Mouse (Mus musculus): ENCODE measurements around the gene Folr1. TPM values are rescaled to one million over a fixed set of nuclear protein-coding genes. Genes with fewer than 3 reads are reported as not detected.

Folr1 gene
- polyA plus RNA-seq (2015; fragmentation: Nextera tagmentation; extraction: Ambion mirVana), result 17.4 and 18.8 TPM in 2 replicates

- Histone ChIP-seq H3K27me3 (replicated peaks) (no peaks in the 10 kb centered on the region), H3K9ac (no peak within 1 kb of the TSS), H3K4me2 (no peak within 1 kb of the TSS), H3K27ac (no peak within 1 kb of the TSS), H3K4me3 (no peak within 1 kb of the TSS), H3K4me1 (peaks cover 6% of the 10 kb centered on the region; the same call in 1 of the 2 replicates), H3K9me3 (no peaks in the 10 kb centered on the region), H3K36me3 (replicated peaks) (no peaks in the 10 kb centered on the region)
- 77% methylated on average over 2 of the region's 2 CpGs for WGBS
- ATAC-seq (replicated peaks), result no peak
These were observed at the start of gene Folr1 for GRCm38 (mm10) chr7:101870629-101871028. Gene Folr1 (minus strand): TSS chr7:101870788.

GRCm38 (mm10) chr7:101918071-101918470 lies 47.5 kb upstream of the Folr1 start:
- Histone ChIP-seq H3K4me1 (no peaks in the 10 kb centered on the region), H3K4me2 (no peak overlapping the region), H3K4me3 (no peak overlapping the region), H3K27me3 (replicated peaks) (no peaks in the 10 kb centered on the region), H3K27ac (no peak overlapping the region), H3K36me3 (replicated peaks) (peaks cover 10% of the 10 kb centered on the region; the same call in 1 of the 2 replicates), H3K9me3 (no peaks in the 10 kb centered on the region), H3K9ac (no peak overlapping the region)
- WGBS, result 13% methylated on average over 1 of the region's 1 CpGs
- peak; percentile 80 for ATAC-seq (replicated peaks)

- no peak overlapping the region for H3K4me2 ChIP-seq
- H3K9me3 ChIP-seq, result no peaks in the 10 kb centered on the region
- H3K36me3 ChIP-seq (replicated peaks), result peaks cover 36% of the 10 kb centered on the region
- 66% methylated on average over 3 of the region's 3 CpGs for WGBS
- H3K9ac ChIP-seq, result no peak overlapping the region
- ATAC-seq (replicated peaks), result no peak
- H3K4me1 ChIP-seq, result peaks cover 16% of the 10 kb centered on the region
- no peaks in the 10 kb centered on the region for H3K27me3 ChIP-seq (replicated peaks)
- no peak overlapping the region for H3K4me3 ChIP-seq
- H3K27ac ChIP-seq, result no peak overlapping the region
These were observed 41.4 kb upstream of the Folr1 start for GRCm38 (mm10) chr7:101911982-101912381.

DNA sequence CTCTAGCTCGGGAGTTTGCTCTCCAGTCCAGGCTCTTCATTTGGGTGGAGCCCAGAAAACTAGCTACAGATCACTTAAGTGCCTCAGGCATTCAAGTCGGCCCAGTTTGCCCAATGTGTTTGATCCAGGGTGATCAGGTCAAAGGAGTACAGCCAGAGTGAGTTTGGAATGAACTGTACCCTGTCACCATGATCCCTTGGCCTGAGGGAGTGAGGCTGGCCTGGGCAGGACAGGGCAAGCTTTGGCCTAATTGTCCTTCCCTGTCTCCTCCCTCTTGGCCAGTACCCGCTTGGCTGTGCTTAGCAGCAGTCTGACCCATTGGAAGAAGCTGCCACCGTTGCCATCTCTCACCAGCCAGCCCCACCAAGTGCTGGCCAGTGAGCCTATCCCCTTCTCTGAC lies 39.5 kb upstream of the Folr1 start:
- peaks cover 36% of the 10 kb centered on the region for H3K36me3 ChIP-seq (replicated peaks)
- 84% methylated on average over 4 of the region's 4 CpGs for WGBS

DNA sequence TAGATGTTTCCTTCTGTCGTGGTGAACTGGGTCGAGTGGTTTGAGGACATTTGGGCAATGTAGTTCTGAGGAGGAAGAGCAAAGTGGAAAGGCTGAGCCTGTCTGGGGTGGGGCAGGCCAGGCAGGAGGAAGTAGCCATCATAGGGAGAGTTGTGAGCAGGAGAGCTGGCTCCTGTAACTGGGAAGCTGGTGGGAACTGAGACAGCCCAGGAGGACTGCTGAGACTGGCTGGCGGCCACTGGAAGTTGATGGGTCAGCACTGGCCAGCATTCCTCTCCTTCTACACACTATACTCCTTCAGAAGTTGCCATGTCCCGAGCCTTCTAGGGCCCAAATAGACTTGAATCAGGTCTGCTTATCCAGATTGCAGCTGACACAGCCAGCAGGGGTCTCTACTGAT lies 37.8 kb upstream of the Folr1 start:
- H3K9ac ChIP-seq, result no peak overlapping the region

More for the DNA sequence above, 39.5 kb upstream of the Folr1 start:
- Histone ChIP-seq H3K4me3 (no peak overlapping the region), H3K9ac (no peak overlapping the region), H3K9me3 (no peaks in the 10 kb centered on the region), H3K4me1 (peaks cover 25% of the 10 kb centered on the region), H3K4me2 (no peak overlapping the region), H3K27ac (no peak overlapping the region), H3K27me3 (replicated peaks) (no peaks in the 10 kb centered on the region)
- no peak for ATAC-seq (replicated peaks)

DNA sequence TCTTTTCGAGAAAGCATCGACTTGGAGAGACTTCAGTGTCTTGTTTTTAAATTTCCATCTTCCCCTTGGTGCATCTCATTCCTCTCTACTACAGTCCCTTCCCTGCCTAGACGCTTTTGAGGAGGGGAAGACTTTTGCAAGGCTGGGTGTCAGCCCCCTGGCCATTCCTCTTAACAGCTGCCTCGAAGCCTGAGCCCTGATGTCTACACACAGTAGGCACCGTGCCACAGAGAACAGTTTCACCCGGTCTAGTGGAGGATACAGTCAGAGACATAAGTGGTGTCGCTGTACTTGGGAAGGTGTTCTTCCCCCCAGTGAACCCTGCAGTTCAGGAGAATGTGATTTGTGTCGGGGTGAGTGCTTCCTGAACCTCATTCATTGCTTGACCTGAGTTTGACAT lies 36.1 kb upstream of the Folr1 start:
- WGBS, result 83% methylated on average over 8 of the region's 8 CpGs
- H3K27ac ChIP-seq, result no peak overlapping the region
- H3K4me3 ChIP-seq, result peak overlapping the region; percentile 76
- no peak overlapping the region for H3K9ac ChIP-seq
- peak overlapping the region; percentile 58 for H3K4me2 ChIP-seq
- no peaks in the 10 kb centered on the region for H3K9me3 ChIP-seq
- ATAC-seq (replicated peaks), result no peak
- peaks cover 30% of the 10 kb centered on the region for H3K4me1 ChIP-seq
- no peaks in the 10 kb centered on the region for H3K27me3 ChIP-seq (replicated peaks)
- peaks cover 13% of the 10 kb centered on the region; the same call in 1 of the 2 replicates for H3K36me3 ChIP-seq (replicated peaks)

More for the DNA sequence above, 37.8 kb upstream of the Folr1 start:
- WGBS, result 83% methylated on average over 4 of the region's 4 CpGs
- H3K9me3 ChIP-seq, result no peaks in the 10 kb centered on the region
- H3K4me2 ChIP-seq, result no peak overlapping the region
- no peak overlapping the region for H3K4me3 ChIP-seq
- ATAC-seq (replicated peaks), result no peak
- H3K36me3 ChIP-seq (replicated peaks), result peaks cover 29% of the 10 kb centered on the region
- H3K27ac ChIP-seq, result no peak overlapping the region
- no peaks in the 10 kb centered on the region for H3K27me3 ChIP-seq (replicated peaks)
- H3K4me1 ChIP-seq, result peaks cover 30% of the 10 kb centered on the region

DNA sequence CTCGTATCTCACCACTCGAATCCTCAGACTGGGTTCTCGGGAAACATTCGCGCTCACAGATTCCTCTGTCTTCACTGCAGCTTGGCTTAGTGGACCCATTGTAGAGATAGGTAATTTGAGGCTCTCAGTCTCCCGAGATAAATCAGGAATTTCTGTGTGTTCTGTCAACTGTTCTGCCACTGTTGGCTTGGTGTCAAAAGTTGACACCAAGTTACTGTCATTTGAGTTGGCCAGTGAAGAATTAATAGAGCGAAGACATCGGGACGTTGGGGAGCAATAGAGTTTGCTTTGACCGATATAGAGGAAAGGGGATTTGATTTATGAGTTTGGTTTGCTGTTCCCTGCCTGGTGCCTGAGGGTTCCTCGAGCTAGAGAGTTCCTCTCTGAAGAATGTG lies 35.7 kb upstream of the Folr1 start, which contains the start of gene Tomt:
Gene Tomt, minus strand, starts transcription at position 73 of the 395 bp plus-strand sequence.
- peak within 1 kb of the TSS; percentile 89 for H3K9ac ChIP-seq
- no peaks in the 10 kb centered on the region for H3K9me3 ChIP-seq
- ATAC-seq (replicated peaks), result no peak
- peak within 1 kb of the TSS; percentile 96 for H3K27ac ChIP-seq
- WGBS, result 21% methylated on average over 11 of the region's 11 CpGs
- H3K36me3 ChIP-seq (replicated peaks), result 0 out of 2 replicates have a peak, but pooled peaks cover 10% of the 10 kb centered on the region
- peak within 1 kb of the TSS; percentile 64 for H3K4me2 ChIP-seq
- peaks cover 30% of the 10 kb centered on the region for H3K4me1 ChIP-seq
- H3K27me3 ChIP-seq (replicated peaks), result no peaks in the 10 kb centered on the region
- peak within 1 kb of the TSS; percentile 76 for H3K4me3 ChIP-seq

DNA sequence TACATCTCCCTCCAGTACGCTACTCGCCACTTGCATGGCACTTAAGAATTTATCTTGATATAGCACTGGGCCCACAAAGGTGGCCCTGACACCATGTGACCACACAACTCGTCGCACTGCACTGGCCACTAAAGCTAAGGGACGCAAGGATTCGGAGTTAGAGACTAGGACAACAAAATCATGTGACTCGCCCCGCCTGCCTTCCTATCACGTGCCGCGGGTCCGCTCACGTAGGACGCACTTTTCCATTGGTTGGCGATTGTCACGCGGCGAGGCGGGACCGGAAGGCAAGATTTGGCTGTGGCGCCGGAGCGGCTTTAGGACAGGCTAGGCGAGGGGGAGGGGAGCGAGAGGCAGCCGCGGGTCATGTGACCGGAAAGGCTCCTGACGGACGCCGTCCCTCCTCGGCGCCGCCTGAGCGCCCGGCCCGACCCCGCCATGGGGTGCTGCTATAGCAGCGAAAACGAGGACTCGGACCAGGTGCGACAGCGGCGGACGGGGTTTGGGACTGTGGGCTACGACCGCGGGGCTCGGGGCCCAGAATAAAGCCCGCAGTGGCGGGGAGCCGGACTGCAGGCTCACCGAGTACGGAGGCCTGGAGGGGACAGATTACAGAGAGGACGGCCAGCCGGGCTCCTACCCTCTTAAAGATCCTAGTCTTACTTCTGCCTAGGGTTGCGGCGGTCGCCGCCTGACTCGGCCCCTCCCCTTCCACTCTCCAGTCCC lies 35.1 kb upstream of the Folr1 start, which contains the start of gene Lamtor1:
Gene Lamtor1, plus strand, starts transcription at position 344 of the 726 bp plus-strand sequence.
- Histone ChIP-seq H3K4me3 (peak within 1 kb of the TSS; percentile 76), H3K4me2 (peak within 1 kb of the TSS; percentile 64), H3K9ac (peak within 1 kb of the TSS; percentile 89), H3K4me1 (peaks cover 30% of the 10 kb centered on the region), H3K9me3 (no peaks in the 10 kb centered on the region), H3K27me3 (replicated peaks) (no peaks in the 10 kb centered on the region), H3K27ac (peak within 1 kb of the TSS; percentile 96), H3K36me3 (replicated peaks) (0 out of 2 replicates have a peak, but pooled peaks cover 6% of the 10 kb centered on the region)
- peak; percentile 97 for ATAC-seq (replicated peaks)
- 0% methylated on average over 61 of the region's 61 CpGs for WGBS

DNA sequence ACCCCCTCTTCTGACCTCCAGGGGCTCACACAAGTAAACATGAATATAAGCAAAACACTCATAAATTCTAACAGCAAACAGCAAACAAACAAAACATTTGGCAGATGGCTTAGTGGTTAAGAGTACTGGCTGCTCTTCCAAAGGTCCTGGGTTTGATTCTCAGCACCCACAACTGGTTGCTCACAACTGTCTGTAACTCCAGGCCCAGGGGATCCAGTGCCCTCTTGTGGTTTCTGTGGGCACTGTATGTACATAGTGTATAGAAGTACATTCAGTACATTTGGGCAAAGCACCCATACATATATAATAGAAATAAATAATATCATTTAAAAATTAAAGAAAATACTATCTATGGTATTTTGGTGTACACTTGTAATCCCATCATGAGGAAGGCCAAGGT lies 32.3 kb upstream of the Folr1 start:
- no peak for ATAC-seq (replicated peaks)
- Histone ChIP-seq H3K36me3 (replicated peaks) (0 out of 2 replicates have a peak, but pooled peaks cover 3% of the 10 kb centered on the region), H3K4me3 (no peak overlapping the region), H3K9me3 (no peaks in the 10 kb centered on the region), H3K9ac (no peak overlapping the region), H3K27ac (no peak overlapping the region), H3K4me1 (peaks cover 18% of the 10 kb centered on the region), H3K27me3 (replicated peaks) (no peaks in the 10 kb centered on the region), H3K4me2 (no peak overlapping the region)

- WGBS, result 93% methylated on average over 10 of the region's 10 CpGs
- no peak overlapping the region for H3K9ac ChIP-seq
These were observed 31.4 kb upstream of the Folr1 start for GRCm38 (mm10) chr7:101901969-101902368.

DNA sequence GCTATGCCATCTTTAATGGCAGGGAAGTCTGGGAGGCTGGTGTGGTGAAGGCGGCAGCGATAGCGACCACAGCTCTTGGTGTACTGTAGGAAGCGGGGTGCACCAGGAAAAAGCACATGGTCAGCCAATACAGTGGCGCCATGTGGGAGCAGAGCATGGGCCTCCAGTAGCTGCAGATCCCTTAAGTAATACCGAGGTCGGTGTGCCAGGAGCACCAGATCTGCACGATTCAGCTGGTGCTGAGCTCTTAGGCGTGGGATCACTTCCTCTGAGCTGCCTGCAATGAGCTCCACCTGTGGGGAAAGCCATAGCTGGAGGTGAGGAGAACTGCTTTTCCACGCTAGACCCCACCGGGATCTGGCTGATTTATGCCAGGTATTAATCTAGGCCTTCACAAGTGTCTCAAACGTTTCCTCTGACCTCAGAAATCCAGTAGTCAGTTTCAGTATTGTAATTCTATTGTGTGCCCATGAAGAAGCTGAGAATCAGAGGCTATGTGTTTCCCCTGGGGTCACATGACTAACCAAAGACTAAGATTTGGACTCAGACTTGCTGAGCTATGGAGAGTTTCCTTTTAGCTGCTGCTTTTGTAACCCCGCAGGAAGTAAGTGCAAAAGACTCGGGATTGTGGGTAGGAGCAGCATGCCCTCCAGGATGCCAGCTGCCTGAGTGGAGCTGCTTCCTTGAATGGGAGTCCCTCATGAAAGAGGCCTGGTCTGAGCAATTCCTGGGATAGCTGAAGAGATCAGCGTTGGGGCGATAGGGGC lies 29.9 kb upstream of the Folr1 start:
- ATAC-seq (replicated peaks), result no peak
- H3K27ac ChIP-seq, result no peak overlapping the region
- H3K9me3 ChIP-seq, result no peaks in the 10 kb centered on the region
- H3K27me3 ChIP-seq (replicated peaks), result no peaks in the 10 kb centered on the region
- WGBS, result 96% methylated on average over 16 of the region's 16 CpGs
- H3K4me1 ChIP-seq, result peaks cover 13% of the 10 kb centered on the region
- H3K36me3 ChIP-seq (replicated peaks), result 0 out of 2 replicates have a peak, but pooled peaks cover 3% of the 10 kb centered on the region
- H3K4me2 ChIP-seq, result no peak overlapping the region
- no peak overlapping the region for H3K4me3 ChIP-seq
- no peak overlapping the region for H3K9ac ChIP-seq

More at GRCm38 (mm10) chr7:101901969-101902368, 31.4 kb upstream of the Folr1 start:
- Histone ChIP-seq H3K9me3 (no peaks in the 10 kb centered on the region), H3K27me3 (replicated peaks) (no peaks in the 10 kb centered on the region), H3K36me3 (replicated peaks) (0 out of 2 replicates have a peak, but pooled peaks cover 3% of the 10 kb centered on the region), H3K4me2 (no peak overlapping the region), H3K4me1 (peaks cover 19% of the 10 kb centered on the region), H3K4me3 (no peak overlapping the region), H3K27ac (no peak overlapping the region)
- ATAC-seq (replicated peaks), result no peak

Measured in midbrain, embryonic 15.5 days (tissue).